Mouse (Mus musculus): ENCODE measurements at regions not wholly inside any gene's neighbourhood (a gene's known extent, or its start where the extent isn't known, plus 50 kb on each side); places are given as distances from the start of the nearest gene placed in this dataset.

DNA sequence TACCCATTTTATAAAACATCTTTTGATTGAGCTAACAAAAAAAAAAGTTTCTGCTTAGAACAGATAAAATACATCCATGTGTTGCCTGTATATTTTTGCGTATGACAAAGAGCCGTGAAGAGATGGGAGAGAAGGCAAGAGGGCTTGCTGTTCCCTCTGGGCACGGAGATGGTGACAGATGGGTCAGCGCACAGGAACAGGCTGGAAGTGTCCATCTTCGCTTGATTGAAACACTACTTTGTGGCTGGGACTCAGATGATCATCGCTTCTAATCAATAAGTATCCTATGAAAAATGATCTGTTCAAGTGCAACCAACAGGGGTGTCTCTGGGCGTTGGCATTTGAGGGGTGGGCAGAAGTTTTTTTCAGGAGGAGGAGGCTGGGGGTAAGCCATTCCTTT is 75.7 kb upstream of the Zbtb18 start:
- H3K9me3 ChIP-seq (replicated peaks; ENCODE audit: insufficient read depth, low read length), result no peaks in the 10 kb centered on the region
- H3K9ac ChIP-seq (ENCODE audit: control insufficient read depth, low read depth, low read length, poor library complexity, severe bottlenecking), result no peak overlapping the region
- 0 out of 4 replicates have a peak, but pooled peaks cover 0 to 4% of the 10 kb centered on the region in 2 experiments for H3K4me1 ChIP-seq (ENCODE audit: control insufficient read depth in 1 of 2, insufficient read depth in 2 of 2, low read length in 2 of 2)
- H3K79me2 ChIP-seq (ENCODE audit: control insufficient read depth, insufficient read depth, low read length, poor library complexity), result no peaks in the 10 kb centered on the region
- no peak overlapping the region for H3K4me3 ChIP-seq (ENCODE audit: control insufficient read depth in 1 of 2, insufficient read depth in 1 of 2, low read depth in 2 of 2, low read length in 2 of 2)
- H3K27me3 ChIP-seq (ENCODE audit: control insufficient read depth in 1 of 2, insufficient read depth in 2 of 2, low read length in 2 of 2), result no peaks in the 10 kb centered on the region
- no peak overlapping the region for H3K27ac ChIP-seq (ENCODE audit: control insufficient read depth, low read depth, low read length)
- DNase-seq (ENCODE audit: low read depth, low spot score), result no peak
- TF ChIP-seq NELFE (IDR thresholded peaks at IDR 0.05; ENCODE audit: low read depth, low read length), result no peak
- no peak for TF ChIP-seq NRF1 (IDR thresholded peaks at IDR 0.05; ENCODE audit: insufficient read depth, low read depth, low read length, poor library complexity, severe bottlenecking)
- TF ChIP-seq POLR2AphosphoS2 (IDR thresholded peaks at IDR 0.05; ENCODE audit: low read length), result no peak
- peaks cover 0 to 6% of the 10 kb centered on the region in 2 experiments; a peak in 2 of 4 replicates for H3K36me3 ChIP-seq (ENCODE audit: control insufficient read depth in 1 of 2, insufficient read depth in 2 of 2, low read length in 2 of 2)

DNA sequence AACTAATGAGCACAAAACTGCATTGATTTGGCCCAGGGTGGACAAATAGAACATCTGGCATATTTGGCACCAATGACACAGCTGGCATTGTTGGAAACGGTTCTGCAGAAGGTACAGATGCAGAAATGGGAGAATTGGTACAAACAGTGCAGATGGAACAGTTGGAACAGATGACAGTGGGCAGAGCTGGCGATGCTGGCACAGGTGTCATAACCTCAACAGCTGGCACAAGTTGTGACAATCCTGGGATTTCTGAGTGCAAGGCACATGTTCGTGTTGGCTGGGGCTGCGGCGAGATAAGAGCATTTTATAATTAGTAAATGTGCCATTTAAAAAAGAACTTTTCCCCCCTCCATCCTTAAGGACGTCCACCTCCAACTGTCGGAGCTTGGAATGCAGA is 77.8 kb upstream of the Zbtb18 start:
- TF ChIP-seq ZMIZ1 (IDR thresholded peaks at IDR 0.05; ENCODE audit: low read depth, low read length) (no peak), RCOR1 (IDR thresholded peaks at IDR 0.05; ENCODE audit: low read depth, low read length) (no peak), GATA1 (IDR thresholded peaks at IDR 0.05; ENCODE audit: low read depth, low read length) (no peak), GABPA (IDR thresholded peaks at IDR 0.05; ENCODE audit: low read depth, low read length) (no peak), BHLHE40 (IDR thresholded peaks at IDR 0.05; ENCODE audit: borderline replicate concordance, low read depth, low read length) (no peak), MYC (IDR thresholded peaks at IDR 0.05; ENCODE audit: low read depth, low read length) (no peak), NRF1 (IDR thresholded peaks at IDR 0.05; ENCODE audit: insufficient read depth, low read depth, low read length, poor library complexity, severe bottlenecking) (no peak), CHD1 (IDR thresholded peaks at IDR 0.05; ENCODE audit: low read depth, low read length) (no peak), MAX (IDR thresholded peaks at IDR 0.05; ENCODE audit: low read length) (no peak), POLR2AphosphoS5 (IDR thresholded peaks at IDR 0.05; ENCODE audit: borderline replicate concordance, low read depth, low read length) (no peak), ETS1 (IDR thresholded peaks at IDR 0.05; ENCODE audit: low read depth, low read length) (no peak), USF1 (IDR thresholded peaks at IDR 0.05; ENCODE audit: low read depth, low read length) (no peak), EP300 (IDR thresholded peaks at IDR 0.05; ENCODE audit: low read depth in 1 of 2, low read length in 2 of 2) (no peak)
- Histone ChIP-seq H3K9ac (ENCODE audit: control insufficient read depth, low read depth, low read length, poor library complexity, severe bottlenecking) (no peak overlapping the region), H3K4me1 (ENCODE audit: control insufficient read depth in 1 of 2, insufficient read depth in 2 of 2, low read length in 2 of 2) (0 out of 4 replicates have a peak, but pooled peaks cover 0 to 4% of the 10 kb centered on the region in 2 experiments), H3K79me2 (ENCODE audit: control insufficient read depth, insufficient read depth, low read length, poor library complexity) (no peaks in the 10 kb centered on the region), H3K9me3 (replicated peaks; ENCODE audit: insufficient read depth, low read length) (no peaks in the 10 kb centered on the region), H3K4me3 (ENCODE audit: control insufficient read depth in 1 of 2, insufficient read depth in 1 of 2, low read depth in 2 of 2, low read length in 2 of 2) (no peak overlapping the region), H3K27me3 (ENCODE audit: control insufficient read depth in 1 of 2, insufficient read depth in 2 of 2, low read length in 2 of 2) (no peaks in the 10 kb centered on the region), H3K36me3 (ENCODE audit: control insufficient read depth in 1 of 2, insufficient read depth in 2 of 2, low read length in 2 of 2) (peaks cover 0 to 6% of the 10 kb centered on the region in 2 experiments; a peak in 2 of 4 replicates), H3K27ac (ENCODE audit: control insufficient read depth, low read depth, low read length) (no peak overlapping the region)
- no peak for DNase-seq (ENCODE audit: low read depth, low spot score)

Data from MEL (cell line).